Mouse (Mus musculus): ENCODE measurements around the gene Arhgap8.

The Arhgap8 gene

DNA sequence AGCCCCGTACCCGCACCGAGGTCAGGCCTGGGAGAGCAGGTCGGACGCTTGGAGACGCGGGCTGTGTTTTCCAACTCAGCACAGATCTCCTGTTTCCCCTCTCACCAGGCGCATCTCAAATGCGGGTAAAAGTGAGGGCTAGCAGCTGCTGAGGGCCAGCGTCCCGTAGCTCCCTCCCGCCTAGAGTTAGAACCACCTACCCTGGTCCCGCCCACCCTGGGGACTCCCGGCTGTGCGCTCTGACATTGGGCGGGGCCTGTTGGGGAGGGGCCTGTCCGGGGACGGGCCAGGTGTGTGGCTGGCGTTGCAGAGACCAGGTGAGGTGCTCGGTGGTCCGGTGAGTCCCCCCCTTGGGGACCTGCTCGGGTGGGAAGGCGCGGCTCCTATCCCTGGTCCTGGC is at the start of gene Arhgap8:
Arhgap8 (plus strand) TSS at position 262 of the 400 bp plus-strand sequence.
- no peak for DNase-seq (ENCODE audit: low spot score)

DNA sequence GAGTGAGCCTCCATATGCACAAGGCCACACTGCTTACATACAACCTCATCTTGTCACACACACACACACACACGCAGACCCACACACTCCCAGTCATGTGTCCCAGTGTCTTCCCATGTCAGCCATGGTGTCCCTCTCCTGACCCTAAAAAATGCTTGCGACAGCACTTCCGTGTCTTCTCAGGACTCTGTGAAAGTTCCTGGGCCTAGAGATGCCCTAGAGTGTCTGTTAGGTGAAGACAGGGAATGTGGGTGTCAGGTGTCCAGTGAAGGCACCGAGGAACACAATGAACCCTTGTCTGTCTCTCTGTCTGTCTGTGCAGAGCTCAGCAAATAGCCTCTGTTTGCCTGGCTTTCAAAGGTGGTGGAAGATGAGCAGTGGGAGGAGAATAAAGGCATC is 49.2 kb upstream of the Arhgap8 start:
- DNase-seq (ENCODE audit: low spot score) = no peak

DNA sequence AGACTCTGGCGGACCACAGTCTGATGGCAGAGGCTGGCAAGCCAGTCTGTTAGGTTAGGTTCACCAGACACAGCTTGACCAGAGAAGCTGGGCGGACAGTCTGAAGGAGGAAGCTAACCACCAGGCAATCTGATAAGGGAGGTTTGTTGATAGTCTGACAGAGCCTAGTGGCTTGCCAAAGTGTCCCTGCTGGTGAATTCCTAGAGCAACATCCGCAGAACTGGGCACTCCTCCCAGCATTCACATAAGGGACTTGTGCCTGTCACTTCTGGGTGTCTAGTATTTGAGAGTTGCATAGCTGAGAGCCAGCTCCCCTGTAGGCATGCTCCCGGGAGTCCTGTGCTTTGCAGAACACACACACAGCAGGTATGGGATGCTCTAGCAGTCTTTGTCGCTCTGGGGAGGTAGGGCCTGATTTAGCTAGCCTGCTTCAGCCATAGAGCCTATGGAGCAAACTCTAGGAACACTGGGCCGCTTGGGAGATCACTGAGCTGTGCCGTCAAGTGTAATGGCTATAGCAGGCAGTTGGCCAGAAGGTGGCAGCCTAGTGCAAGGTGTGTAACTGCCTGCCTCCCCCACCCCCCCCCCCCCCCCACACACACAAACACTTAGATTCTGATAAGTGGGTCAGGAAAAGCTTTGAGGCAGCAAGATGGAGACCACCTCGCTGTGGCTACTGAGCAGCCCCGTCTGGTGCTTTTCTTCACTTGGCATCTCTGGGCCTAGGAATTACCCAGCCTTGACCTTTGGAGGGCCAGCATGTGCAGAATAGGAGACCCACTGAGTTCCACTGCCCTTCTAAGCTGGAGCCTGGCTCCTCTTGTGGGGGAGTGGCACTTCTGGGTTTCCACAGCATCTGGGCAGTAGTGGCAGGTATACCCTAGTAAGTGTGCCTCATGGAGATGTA is 48.2 kb upstream of the Arhgap8 start:
- no peak for DNase-seq (ENCODE audit: low spot score)

DNA sequence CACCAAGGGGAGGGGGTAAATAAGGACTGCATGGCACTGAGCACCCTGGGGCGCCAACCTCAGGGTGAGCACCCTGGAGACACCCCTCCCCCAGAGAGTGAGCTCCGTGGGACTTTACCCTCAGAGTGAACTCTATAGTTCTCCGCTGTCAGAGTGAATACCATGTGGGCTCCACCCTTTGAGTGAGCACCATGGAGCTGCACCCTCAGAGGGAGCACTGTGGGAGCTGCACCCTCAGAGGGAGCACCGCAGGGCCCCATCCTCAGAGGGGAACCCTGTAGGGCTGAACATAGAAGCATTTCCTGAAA is 47.6 kb upstream of the Arhgap8 start:
- no peak for DNase-seq (ENCODE audit: low spot score)

DNA sequence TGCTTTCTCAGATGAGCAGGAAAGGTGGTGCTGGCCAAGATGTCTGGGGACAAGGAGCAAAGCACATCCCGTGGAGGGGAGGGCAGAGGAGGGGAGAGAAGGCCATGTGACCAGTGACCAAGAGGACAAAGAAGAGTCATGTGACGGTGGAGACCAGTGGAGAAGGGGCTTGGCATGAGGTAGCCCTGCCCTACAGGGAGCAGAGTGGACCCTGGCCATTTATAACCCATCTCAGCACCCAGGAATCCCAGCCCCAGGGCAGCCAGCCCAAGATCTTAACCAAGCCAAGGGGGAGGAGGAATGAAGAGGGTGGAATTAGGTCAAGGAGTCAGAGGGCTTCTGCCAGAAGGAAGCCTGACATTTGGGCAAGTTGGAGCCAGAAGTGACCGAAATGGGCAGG is 47.2 kb upstream of the Arhgap8 start:
- no peak for DNase-seq (ENCODE audit: low spot score)

DNA sequence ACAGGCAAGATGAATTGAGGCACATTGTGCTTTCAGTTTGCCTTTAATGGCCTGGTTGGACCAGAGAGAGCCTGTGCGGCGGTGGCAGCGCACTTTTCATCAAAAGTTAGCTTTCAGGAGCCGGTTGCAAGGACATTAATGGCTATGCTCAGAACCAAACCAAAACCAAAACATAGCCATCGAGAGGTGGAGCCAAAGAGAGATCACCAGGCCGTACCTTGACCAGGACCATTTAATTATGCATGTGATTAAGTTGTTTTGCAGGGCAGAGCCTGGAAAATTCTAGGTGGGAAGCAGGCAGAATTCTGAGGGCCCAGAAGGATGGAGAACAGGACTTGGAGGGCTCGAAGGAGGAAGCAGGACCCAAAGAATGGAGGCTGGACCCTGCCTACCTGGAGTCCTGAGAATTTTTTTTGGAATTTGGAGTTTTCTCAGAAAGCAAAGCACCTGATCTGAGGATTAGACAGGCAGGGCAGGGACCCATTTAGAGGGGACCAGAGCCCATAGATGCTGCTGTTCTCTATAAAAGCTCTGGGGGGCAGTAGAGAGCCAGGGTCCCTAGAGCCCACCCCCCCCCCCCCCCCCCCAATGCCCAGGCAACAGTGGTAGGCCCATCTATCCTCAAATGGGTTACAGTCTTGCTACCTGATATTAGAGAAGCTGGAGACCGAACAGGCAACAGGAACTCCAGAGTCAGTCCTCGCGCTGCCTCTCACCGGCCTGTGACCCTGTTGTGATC is 45.4 kb upstream of the Arhgap8 start:
- DNase-seq (ENCODE audit: low spot score) = no peak

DNA sequence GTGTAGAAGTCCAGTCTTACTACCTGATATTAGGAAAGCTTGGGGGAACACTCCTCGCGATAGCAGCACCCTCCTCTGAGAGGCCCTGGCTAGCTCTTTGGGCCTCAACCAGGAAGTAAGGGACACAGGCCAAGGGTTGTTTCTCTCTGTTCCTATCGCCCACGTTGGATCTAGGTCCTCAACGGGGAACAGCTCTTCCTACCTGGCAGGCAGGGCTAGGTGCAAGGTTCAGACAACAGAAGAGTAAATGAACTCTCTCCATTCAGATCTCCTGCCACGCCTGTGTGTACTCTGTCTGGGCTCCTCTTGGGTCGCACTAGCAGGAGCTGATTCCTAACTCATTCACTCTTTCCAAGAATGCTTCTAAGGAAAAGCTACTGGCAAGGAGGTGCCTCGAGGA is 44.5 kb upstream of the Arhgap8 start:
- DNase-seq (ENCODE audit: low spot score) = no peak

DNA sequence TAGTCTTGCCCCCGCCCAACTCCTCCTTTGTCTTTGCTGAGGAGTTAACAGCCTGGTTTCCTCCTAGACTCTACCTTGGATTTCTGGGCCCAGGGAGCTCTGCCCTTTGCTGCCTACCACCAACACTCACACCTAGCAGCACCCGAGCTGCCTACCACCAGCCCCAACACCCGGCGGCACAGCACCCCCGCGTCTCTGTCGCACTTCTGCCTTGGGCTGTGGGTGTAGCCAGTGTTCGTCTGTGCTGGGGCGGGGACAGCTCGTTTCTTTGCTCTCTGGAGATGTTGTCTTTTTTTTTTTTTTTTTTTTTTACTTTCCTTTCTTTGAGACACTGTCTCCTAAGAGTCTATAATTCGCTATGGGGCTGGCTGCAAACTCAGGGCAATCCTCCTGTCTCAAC is 41.9 kb upstream of the Arhgap8 start:
- DNase-seq (ENCODE audit: low spot score) = no peak

DNA sequence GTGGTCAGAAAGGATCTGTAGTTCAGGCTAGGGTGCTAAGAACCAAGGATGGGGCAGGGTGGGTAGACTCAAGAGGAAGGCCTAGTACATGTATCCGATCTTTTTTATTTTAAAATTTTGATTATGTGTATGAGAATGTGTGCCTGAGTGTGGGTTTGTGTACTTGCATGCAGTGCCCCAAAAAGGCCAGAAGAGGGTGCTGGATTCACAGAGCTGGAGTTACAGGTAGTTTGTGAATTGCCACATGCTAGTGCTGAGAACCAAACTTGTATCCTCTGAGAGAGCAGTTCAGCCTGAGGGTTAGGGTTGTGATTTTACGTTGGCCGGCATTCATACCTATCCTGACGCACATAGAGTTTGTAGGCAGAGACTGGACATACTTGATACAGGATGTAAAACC is 40.8 kb upstream of the Arhgap8 start:
- DNase-seq (ENCODE audit: low spot score) = no peak

DNA sequence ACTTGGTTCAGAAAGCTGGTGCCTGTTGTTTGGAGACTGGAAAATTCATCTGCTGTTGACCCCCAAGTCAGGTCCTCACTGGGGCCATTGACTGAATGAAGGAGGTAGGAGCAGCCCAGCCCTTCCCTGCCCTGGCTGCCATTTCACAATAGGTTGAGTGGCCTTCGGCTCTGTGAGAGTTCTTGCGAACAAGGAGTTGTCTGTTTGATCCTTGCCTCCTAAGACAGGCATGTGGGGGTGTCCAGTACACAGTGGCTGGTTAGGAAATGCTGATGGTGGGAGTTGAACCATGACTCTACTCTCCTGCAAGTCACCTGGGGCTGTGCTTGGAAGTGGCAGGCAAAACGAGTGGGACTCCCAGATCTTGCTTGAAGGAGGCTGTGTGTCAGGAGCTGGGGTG is 40.1 kb upstream of the Arhgap8 start:
- no peak for DNase-seq (ENCODE audit: low spot score)

DNA sequence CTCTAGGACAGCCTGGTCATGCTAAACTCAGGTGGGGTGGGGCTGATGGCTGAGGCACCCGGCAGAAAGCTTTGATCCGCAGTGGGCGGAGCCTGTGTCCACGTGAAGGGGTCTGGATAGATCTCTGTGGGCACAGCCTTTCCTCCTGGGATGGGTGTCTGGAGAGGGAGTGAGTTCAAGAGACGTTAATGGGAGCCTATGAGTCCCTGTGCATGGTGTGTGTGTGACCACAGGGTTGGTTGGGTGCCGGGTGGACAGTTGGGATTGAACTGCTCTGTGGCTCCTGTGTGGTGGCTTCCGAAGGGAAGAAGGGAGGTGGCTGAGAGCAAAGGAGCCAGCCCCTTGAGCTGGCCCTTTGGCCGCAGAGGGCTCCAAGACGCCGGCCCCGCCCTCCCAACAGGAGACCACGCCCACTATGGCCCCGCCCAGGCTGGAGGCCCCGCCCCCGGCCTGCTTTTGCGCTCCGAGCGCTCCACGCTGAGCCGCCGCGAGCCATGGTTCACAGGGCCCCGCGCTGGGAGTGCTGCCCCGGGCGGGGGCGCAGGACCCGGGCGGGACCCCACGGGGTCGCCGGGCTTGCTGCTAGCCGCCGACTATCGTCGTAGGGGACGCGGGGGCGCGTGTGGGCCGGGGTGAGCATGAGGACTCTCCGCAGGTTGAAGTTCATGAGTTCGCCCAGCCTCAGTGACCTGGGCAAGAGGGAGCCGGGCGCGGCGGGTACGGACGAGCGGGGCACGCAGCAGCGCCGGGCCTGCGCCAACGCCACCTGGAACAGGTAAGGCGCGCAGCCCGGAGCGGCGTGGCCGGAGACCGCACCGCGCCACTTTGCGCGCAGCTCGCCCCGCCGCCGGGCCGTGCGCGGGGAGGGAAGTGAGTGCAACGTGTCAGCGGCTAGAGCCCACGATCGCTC is 39.1 kb upstream of the Arhgap8 start:
- DNase-seq (ENCODE audit: low spot score) = no peak

DNA sequence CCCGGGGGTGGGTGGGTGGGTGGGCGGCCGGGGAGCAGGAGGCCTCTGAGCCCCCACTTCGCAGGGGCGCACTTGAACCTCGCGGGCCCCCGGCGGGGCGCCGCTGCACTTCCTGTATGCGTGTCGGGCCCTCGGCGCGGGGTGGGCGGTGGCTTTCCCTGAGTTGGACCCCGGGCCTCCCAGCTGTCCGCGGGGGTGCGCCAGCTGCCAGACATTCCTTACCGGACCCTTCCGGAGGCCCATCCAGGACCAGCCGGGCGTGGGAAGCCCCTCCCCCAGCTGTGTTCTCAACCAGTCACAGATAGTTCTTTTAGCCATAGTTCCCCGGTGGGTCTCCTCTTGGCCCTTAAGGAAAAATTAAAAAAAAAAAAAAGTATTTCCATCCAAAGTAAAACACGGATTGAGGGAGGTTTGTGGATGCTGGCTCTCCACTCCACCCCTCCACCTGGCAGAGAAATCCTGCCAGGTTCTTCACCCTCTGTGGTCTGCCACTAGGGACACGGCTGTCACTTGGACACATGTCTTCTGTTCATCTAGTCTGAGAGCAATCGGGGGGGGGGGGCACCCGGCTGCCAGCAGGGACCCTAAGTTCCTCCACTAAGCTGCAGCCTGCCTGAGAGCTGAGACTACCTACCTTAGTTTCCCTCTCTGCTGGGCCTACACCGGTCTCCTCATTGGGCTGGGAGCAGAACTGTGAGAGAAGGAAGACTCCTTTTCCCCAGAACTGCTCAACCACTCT is 38.2 kb upstream of the Arhgap8 start:
- DNase-seq (ENCODE audit: low spot score) = no peak

DNA sequence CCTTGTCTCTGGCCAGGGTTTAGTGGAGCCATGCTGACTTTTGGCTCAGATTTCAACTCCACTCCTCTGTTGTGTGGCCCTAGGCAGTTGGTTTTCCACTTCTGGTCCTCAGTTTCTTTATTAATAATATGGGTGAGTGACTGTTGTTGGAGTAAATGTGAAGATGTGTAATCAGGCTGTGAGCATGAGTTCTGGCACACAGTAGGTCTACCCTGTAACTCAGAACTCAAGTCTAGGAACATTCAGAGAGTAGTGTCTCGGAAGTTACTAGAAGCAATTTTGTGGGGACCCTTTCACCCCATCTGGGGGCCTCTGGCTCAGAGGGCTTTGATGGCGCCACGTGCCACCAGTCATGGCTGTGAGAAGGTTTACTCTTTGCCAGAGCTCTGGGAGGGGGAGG is 37.6 kb upstream of the Arhgap8 start:
- no peak for DNase-seq (ENCODE audit: low spot score)

DNA sequence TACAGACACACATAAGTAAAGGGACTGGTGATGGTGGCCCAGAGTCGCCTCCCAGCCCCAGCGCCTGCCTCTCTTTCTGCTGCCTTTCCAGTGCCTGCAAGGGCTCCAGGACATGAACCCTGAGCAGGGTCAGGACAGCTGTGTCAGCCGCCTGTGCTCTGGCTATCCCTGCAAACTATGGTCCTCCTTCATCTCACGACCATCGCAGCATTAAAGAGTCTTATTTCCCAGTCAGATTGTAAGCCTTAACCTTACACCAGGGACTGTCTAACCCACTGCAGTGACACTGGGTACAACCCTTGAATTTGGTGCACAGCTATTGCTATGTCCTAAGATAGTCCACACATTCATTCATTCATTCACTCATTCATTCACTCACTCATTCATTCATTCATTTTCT is 37.0 kb upstream of the Arhgap8 start:
- no peak for DNase-seq (ENCODE audit: low spot score)

DNA sequence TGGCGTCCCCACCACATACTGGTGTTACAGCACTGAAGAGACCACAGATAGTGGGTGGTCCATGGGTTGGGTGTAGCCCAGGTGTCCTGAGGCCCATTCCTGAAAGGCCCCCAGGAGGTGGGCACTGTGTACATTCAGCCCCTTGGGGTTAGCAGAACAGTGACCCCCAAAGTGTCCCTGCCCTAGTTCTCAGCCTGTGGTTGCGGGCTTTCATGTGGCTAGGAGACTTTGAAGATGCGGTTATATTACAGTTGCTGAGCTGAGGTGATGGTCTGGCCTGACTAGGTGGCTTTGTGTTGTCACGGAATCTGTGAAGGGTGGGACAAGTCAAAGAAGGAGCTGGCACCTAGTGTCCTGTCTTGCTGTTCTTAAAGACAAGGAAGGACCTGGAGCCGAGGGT is 35.3 kb upstream of the Arhgap8 start:
- no peak for DNase-seq (ENCODE audit: low spot score)

DNA sequence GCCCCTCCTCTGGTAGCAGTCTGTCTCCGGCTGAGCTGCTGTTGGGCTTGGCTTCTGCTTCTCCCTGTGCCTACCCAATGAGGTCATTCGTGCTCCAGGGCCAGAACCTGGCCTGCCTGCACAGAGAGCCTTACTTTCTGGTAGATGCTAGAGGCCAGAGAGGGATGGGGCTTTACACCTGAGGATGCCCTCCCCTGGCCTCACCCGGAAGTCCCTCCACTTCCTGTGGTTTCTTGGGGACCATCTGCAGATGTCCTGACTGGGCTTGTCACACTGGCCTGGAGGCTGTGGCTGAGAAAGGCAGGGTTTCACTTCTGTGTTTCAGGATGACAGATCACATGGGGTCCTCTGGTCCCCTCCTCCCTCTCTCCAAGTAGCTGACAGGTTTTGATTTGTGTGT is 34.4 kb upstream of the Arhgap8 start:
- no peak for DNase-seq (ENCODE audit: low spot score)

DNA sequence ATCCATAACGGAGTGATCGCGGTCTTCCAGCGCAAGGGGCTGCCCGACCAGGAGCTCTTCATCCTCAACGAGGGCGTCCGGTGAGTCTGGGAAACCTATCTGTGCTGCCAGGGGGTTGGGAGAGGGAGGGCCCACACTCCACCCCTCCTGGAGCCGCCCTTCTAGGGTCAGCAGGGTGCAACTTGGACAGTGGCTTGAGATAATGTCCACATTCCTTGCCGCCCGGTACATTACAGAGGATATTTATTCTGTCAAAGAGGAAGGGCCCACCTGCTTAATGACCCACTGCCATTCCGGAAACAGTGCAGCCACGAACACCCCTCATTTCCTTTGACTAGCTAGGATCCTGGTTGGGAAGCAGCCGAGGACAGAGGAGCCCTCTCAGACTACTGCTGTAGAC is 31.9 kb upstream of the Arhgap8 start:
- DNase-seq (ENCODE audit: low spot score) = no peak

DNA sequence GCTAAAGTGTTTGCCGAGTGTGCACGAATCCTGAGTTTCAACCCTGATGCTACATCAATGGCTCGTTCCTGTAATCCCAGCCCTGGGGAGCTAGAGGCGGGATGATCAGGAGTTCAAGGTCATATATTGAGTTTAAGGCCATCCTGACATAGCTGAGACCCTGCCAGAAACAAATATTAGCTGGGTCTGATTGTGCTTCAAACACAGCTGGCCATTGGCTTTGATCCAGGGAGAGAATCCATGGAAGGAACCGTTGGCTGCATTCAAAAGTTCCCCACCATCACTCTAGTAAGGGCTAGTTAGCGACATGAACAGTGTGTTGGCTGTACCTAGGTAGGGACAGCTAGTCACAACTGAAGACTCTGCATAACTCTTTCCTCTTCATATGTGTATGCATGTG is 30.5 kb upstream of the Arhgap8 start:
- no peak for DNase-seq (ENCODE audit: low spot score)

DNA sequence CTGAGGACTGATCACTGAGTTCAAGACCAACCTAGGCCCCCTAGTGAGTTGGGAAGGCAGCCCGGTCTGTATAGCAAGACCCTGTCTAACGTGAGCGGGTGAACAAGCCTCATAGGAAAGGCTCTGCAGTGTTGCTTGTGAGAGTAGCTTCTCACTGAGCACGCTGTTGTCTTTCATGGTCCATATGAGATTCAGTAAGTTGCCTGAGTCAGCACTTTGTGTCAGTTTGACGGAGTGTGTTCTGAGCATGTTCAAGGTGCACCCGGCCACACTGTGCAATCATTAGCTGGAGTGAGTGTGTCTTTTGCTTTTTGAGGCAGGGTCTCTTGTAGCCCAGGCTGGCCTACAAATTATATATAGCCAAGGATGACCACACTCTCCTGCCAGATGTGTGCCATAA is 28.3 kb upstream of the Arhgap8 start:
- DNase-seq (ENCODE audit: low spot score) = no peak

DNA sequence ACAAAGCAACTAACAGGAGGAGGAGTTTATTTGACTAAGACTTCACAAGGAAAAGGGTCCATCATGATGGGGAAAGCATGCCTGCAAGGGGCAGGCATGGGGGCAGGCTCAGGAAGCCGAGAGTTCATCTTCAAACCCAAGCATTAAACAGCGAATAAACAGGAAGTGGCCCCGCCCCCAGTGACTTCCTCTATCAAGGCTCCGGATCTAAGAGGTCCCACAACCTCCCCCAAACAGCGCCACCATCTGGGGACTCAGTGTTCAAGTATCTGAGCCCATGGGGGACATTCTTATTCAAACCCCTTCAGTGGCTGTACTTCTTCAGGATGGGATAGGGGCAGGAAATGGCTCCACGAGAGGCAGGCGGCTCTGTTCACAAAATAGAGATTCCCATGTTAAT is 27.2 kb upstream of the Arhgap8 start:
- DNase-seq (ENCODE audit: low spot score) = no peak

DNA sequence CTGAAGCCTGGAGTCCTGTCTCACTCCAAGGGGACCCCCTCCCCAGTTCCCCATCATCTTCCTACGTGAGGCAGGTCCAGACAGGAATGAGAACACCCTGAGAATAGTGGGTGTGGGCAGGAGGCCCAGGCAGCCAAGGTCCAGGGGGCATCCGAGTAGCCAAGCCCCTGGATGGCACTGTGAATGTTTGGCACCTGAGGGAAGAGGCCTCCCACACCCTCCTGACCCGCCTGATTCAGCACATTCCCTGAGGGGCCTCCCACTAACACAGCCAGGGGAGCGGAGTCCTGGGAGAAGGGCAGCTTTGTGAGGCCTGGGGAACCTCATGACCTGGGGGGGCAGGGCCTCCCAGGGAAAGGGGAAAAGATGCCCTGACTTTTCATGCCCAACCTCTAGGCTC is 23.8 kb upstream of the Arhgap8 start:
- no peak for DNase-seq (ENCODE audit: low spot score)

DNA sequence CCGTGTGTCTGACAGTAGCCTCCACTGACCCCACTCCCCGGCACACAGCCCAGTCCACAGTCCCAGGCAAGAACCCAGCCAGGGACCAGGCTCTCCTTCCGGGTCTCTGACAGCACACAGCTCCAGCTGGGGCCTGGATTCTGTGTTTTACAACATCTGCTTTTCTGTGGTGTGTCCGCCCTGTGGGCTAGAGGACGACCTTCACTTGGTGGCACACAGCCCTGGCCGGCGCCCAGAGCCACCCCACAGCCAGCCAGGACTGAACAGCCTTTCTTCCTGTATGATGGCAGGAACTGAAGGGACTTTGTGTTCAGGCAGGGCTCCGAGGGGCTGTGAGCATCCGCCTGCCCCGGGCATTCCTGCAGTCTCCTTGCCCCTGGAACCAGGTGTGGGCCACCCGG is 22.2 kb upstream of the Arhgap8 start:
- peak; percentile 24 for DNase-seq (ENCODE audit: low spot score)
